Mouse (Mus musculus) gastrocnemius, postnatal 4 days (tissue): ENCODE measurements around the gene Map2k1. TPM values are rescaled to one million over a fixed set of nuclear protein-coding genes. Genes with fewer than 3 reads are reported as not detected.
A peak's percentile ranks its signal among the peaks of the same experiment; 100 is the strongest.
"Not testable (repeated sequence)": the region's sequence is repeated elsewhere in the genome, so short reads cannot be mapped to it uniquely, and the experiment has no call there.

Experiments used
- DNase-seq, 2 experiments: peaks; one replicate each; pipeline ENCODE4 v3.0.0; 2021 to 2022; ENCODE audit warnings: low spot score in 2 of 2, mixed read lengths in 2 of 2
- total RNA-seq, 2 experiments: library from RNA; stranded (reverse); gene quantifications; 2 replicates each; pipeline ENCODE4 v1.2.3; 2021

Map2k1 gene
- total RNA-seq, 2 experiments from 2014 or later, result 113 to 118 TPM

GRCm38 (mm10) chr9:64214452-64214851 lies 39.0 kb downstream of the Map2k1 start:
- no peak for DNase-seq

- DNase-seq, result no peak
These were observed 45.8 kb downstream of the Map2k1 start for GRCm38 (mm10) chr9:64207509-64208084.

- DNase-seq, result no peak
These were observed 50.6 kb downstream of the Map2k1 start for GRCm38 (mm10) chr9:64202866-64203265.

GRCm38 (mm10) chr9:64202331-64202730 lies 51.1 kb downstream of the Map2k1 start:
- no peak for DNase-seq

GRCm38 (mm10) chr9:64199897-64200296 lies 53.5 kb downstream of the Map2k1 start:
- no peak for DNase-seq

- not testable (repeated sequence) for DNase-seq
These were observed 54.5 kb downstream of the Map2k1 start for GRCm38 (mm10) chr9:64198763-64199418.

GRCm38 (mm10) chr9:64198068-64198762 lies 55.2 kb downstream of the Map2k1 start:
- no peak for DNase-seq

GRCm38 (mm10) chr9:64197524-64197923 lies 55.9 kb downstream of the Map2k1 start:
- DNase-seq, result no peak

- DNase-seq, result no peak
These were observed 57.9 kb downstream of the Map2k1 start for GRCm38 (mm10) chr9:64195554-64195953.

- no peak for DNase-seq
These were observed 59.6 kb downstream of the Map2k1 start for GRCm38 (mm10) chr9:64193879-64194278.

GRCm38 (mm10) chr9:64184166-64184840 lies 69.1 kb downstream of the Map2k1 start:
- no peak for DNase-seq

- DNase-seq, result not testable (repeated sequence)
These were observed 70.1 kb downstream of the Map2k1 start for GRCm38 (mm10) chr9:64183295-64183694.

GRCm38 (mm10) chr9:64178974-64179646 lies 74.3 kb downstream of the Map2k1 start, which contains the start of gene Snapc5:
TSS of gene Snapc5 (plus strand) at chr9:64179274.
- DNase-seq, result peak; percentile 77 to 90

- no peak for DNase-seq
These were observed 74.8 kb downstream of the Map2k1 start for GRCm38 (mm10) chr9:64178610-64178973.

GRCm38 (mm10) chr9:64175378-64175777 lies 78.1 kb downstream of the Map2k1 start:
- no peak for DNase-seq

- DNase-seq, result no peak
These were observed 78.7 kb downstream of the Map2k1 start for GRCm38 (mm10) chr9:64174766-64175165.

- no peak for DNase-seq
These were observed 79.1 kb downstream of the Map2k1 start for GRCm38 (mm10) chr9:64174341-64174740.

- DNase-seq, result no peak
These were observed 79.7 kb downstream of the Map2k1 start for GRCm38 (mm10) chr9:64173666-64174220.

- peak; percentile 66 to 85 for DNase-seq
These were observed 80.4 kb downstream of the Map2k1 start, which contains the start of the genes Zwilch and Rpl4 for GRCm38 (mm10) chr9:64172816-64173665. TSS of gene Zwilch (minus strand) at chr9:64173104. TSS of gene Rpl4 (plus strand) at chr9:64173375.
